Mouse (Mus musculus) liver (tissue): ENCODE results near the gene Mturn.

Experiments used
- DNase-seq: peaks from one replicate; pipeline ENCODE4 v3.0.0-alpha.2; 2020; ENCODE audit warnings: mixed read lengths

Gene Mturn

GRCm38 (mm10) chr6:54731726-54732125 is 50.3 kb downstream of the Mturn start:
- DNase-seq, result no peak

- DNase-seq, result no peak
These were observed 51.3 kb downstream of the Mturn start for GRCm38 (mm10) chr6:54732721-54733120.

- no peak for DNase-seq
These were observed 54.7 kb downstream of the Mturn start for GRCm38 (mm10) chr6:54736126-54736525.

GRCm38 (mm10) chr6:54737255-54737654 is 55.8 kb downstream of the Mturn start:
- no peak for DNase-seq

GRCm38 (mm10) chr6:54737684-54738083 is 56.3 kb downstream of the Mturn start:
- DNase-seq, result no peak

GRCm38 (mm10) chr6:54749056-54749455 is 67.6 kb downstream of the Mturn start:
- DNase-seq, result no peak

GRCm38 (mm10) chr6:54751621-54752020 is 70.2 kb downstream of the Mturn start:
- no peak for DNase-seq

GRCm38 (mm10) chr6:54752076-54752475 is 70.7 kb downstream of the Mturn start:
- DNase-seq, result no peak
